Mouse (Mus musculus): ENCODE data around the gene Gm42906.

GRCm38 (mm10) chr5:151190764-151191163, 237.2 kb downstream of the Gm42906 start:
- TF ChIP-seq CTCF (IDR thresholded peaks at IDR 0.05; ENCODE audit: extremely low read depth, insufficient read depth, low read length) (no peak), POLR2A (IDR thresholded peaks at IDR 0.05; ENCODE audit: extremely low read depth, insufficient read depth, low read length) (no peak)
